Mouse (Mus musculus) right cerebral cortex, postnatal 36 days (tissue): ENCODE measurements around the gene Gja10.

Source experiments
- DNase-seq, 2 experiments: peaks; one replicate each; pipeline ENCODE4 v3.0.0; 2022; ENCODE audit warnings: low spot score in 2 of 2, mixed read lengths in 1 of 2

Gene Gja10

DNA sequence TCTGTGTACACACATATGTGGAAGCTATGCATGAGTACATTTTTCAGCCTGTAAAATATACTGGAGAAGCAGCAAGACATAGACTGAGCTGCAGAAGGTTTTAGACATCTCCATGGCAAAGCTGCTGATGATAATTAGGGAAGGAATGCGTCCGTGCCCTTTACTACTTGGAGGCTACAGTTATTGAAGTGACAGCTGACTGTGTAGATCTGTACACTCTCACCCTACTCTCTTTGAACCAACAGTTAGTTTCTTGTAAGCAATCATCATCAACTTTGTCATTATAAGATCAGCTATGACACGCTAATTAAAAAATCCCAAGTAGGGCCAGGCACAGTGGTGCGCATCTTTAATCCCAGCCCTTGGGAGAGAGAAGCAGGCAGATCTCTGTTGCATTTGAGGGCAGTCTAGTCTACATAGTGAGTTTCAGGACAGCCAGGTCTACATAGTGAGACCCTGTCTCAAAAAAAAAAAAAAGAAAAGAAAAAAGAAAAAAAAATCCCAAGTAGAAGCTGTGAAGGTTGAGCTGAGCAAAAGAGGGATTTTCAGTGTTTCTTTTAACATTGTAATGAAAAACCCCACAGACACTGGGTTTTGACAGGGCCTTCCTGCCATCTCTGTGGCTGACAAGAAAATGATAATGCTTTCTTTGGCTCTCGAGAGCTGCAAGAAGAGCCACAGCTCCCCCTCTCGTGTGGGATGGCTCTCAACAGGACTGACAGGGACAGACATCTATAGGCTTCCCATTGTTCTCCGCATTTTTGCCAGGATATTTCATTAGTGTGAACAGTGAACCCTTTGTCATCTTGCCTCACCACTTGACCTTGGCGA lies 41.6 kb downstream of the Gja10 start:
- no peak for DNase-seq

DNA sequence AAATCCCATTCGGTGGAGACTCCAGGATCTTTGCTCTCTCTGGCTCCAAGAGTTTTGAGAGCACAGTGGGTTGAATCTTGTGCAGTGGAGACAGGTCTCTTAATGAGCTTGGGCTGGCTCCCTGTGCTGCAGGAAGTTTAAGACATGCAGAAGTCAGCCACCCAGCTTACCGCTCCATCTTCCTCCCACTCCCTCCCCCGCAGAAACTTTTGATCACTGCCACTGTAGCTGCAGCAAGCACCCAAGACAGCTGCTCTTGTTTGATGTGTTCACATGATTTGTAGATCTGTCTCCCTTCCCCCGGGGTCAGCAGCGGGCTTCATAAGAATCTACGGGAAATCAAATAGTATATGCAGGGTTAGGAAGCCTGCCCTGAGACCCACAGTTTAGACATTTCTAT lies 42.3 kb downstream of the Gja10 start:
- DNase-seq: peak in 1 of 2 experiments; percentile 47

DNA sequence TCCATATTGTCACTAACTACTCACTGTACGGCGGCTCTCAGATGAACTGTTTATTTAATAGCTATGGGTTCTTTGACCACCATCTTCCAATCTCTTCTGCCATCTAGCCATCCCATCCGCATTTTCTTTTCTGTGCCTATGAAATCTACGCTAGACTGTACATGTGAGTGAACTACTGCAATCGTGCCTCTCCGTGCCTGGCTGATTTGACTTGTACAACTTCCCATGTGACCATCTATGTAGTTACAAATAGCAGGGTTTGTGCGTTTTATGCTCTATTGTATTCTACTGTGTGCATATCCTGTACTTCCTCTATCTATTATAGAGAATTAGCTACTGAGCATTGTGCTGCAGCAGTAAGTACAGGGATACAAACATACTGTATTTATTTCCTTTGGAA lies 47.1 kb downstream of the Gja10 start:
- no peak for DNase-seq

DNA sequence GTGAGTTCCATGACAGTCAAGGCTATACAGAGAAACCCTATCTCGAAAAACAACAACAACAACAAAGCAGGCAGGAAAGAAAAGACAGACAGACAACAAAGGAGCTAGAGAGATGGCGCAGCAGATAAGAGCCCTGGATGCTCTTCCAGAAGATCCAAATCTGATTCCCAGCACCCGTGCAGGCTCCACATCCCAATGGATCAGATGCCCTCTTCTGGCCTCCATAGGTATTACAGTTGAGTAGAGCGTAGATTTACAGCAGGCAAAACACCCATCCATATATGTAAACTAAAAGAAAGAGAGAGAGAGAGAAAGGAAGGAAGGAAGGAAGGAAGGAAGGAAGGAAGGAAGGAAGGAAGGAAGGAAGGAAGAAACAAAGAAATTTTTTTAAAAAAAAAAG lies 51.2 kb downstream of the Gja10 start:
- DNase-seq: no peak

DNA sequence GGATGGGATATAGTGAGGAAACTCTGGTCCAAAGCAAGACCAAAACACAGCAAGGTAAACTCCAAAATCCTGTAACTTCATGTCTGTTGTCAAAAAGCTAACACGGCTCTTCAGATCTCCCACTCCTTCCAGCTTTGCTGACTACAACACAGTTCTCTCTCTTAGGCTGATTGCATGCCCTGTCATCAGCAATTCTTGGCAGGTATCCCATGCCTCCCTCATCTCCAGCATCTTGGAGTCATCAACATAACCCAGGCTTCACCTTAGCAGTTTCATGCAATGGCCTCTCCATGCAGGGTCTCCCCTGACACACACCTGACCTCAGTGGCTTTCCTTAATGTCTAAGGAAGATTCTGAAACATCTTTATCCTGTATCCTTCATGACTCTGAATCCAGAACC lies 53.4 kb downstream of the Gja10 start:
- DNase-seq: no peak
